Mouse (Mus musculus): ENCODE measurements at regions not wholly inside any gene's neighbourhood (a gene's known extent, or its start where the extent isn't known, plus 50 kb on each side); places are given as distances from the start of the nearest gene placed in this dataset.

GRCm38 (mm10) chr9:78917336-78917735, 302.0 kb downstream of the Cd109 start:
- WGBS, result 96% methylated on average over 1 of the region's 1 CpGs
- no peaks in the 10 kb centered on the region for H3K27me3 ChIP-seq (ENCODE audit: insufficient read depth, low read length)
- no peak overlapping the region for H3K27ac ChIP-seq (ENCODE audit: low read depth, low read length)
- H3K9me3 ChIP-seq (ENCODE audit: low read length), result no peaks in the 10 kb centered on the region
- no peak overlapping the region for H3K4me2 ChIP-seq (ENCODE audit: low read depth)
- H3K4me3 ChIP-seq (ENCODE audit: low read depth, low read length), result no peak overlapping the region
- H3K36me3 ChIP-seq (ENCODE audit: insufficient read depth), result no peaks in the 10 kb centered on the region
- DNase-seq (no peak), ATAC-seq (no peak)
- H3K4me1 ChIP-seq (ENCODE audit: insufficient read depth), result no peaks in the 10 kb centered on the region
- no peak overlapping the region for H3K9ac ChIP-seq
- TF ChIP-seq CTCF (IDR thresholded peaks at IDR 0.05; ENCODE audit: low read depth), result no peak

GRCm38 (mm10) chr9:78925977-78926593, 310.7 kb downstream of the Cd109 start:
- ATAC-seq, result no peak
- 72% methylated on average over 7 of the region's 7 CpGs for WGBS

GRCm38 (mm10) chr9:78941648-78942047, 326.3 kb downstream of the Cd109 start:
- no peak for DNase-seq
- H3K27me3 ChIP-seq (ENCODE audit: insufficient read depth, low read length), result no peaks in the 10 kb centered on the region
- H3K9me3 ChIP-seq (ENCODE audit: low read length), result no peaks in the 10 kb centered on the region
- H3K36me3 ChIP-seq (ENCODE audit: insufficient read depth), result no peaks in the 10 kb centered on the region
- no peak for TF ChIP-seq CTCF (IDR thresholded peaks at IDR 0.05; ENCODE audit: low read depth)
- no peak overlapping the region for H3K9ac ChIP-seq
- H3K4me3 ChIP-seq (ENCODE audit: low read depth, low read length), result no peak overlapping the region
- no peak for ATAC-seq
- H3K4me2 ChIP-seq (ENCODE audit: low read depth), result no peak overlapping the region
- no peak overlapping the region for H3K27ac ChIP-seq (ENCODE audit: low read depth, low read length)
- H3K4me1 ChIP-seq (ENCODE audit: insufficient read depth), result no peaks in the 10 kb centered on the region

More at GRCm38 (mm10) chr9:78925977-78926593, 310.7 kb downstream of the Cd109 start:
- H3K27me3 ChIP-seq (ENCODE audit: insufficient read depth, low read length), result no peaks in the 10 kb centered on the region
- no peaks in the 10 kb centered on the region for H3K36me3 ChIP-seq (ENCODE audit: insufficient read depth)
- no peak overlapping the region for H3K9ac ChIP-seq
- no peak overlapping the region for H3K4me3 ChIP-seq (ENCODE audit: low read depth, low read length)
- H3K9me3 ChIP-seq (ENCODE audit: low read length), result no peaks in the 10 kb centered on the region
- no peak overlapping the region for H3K4me2 ChIP-seq (ENCODE audit: low read depth)
- H3K27ac ChIP-seq (ENCODE audit: low read depth, low read length), result no peak overlapping the region
- H3K4me1 ChIP-seq (ENCODE audit: insufficient read depth), result no peaks in the 10 kb centered on the region
- DNase-seq, result no peak
- TF ChIP-seq CTCF (IDR thresholded peaks at IDR 0.05; ENCODE audit: low read depth), result no peak

GRCm38 (mm10) chr9:78964813-78965212, 349.5 kb downstream of the Cd109 start:
- H3K36me3 ChIP-seq (ENCODE audit: insufficient read depth), result no peaks in the 10 kb centered on the region
- ATAC-seq, result no peak
- DNase-seq, result no peak
- no peak overlapping the region for H3K9ac ChIP-seq
- no peak overlapping the region for H3K27ac ChIP-seq (ENCODE audit: low read depth, low read length)
- H3K4me2 ChIP-seq (ENCODE audit: low read depth), result no peak overlapping the region
- no peaks in the 10 kb centered on the region for H3K27me3 ChIP-seq (ENCODE audit: insufficient read depth, low read length)
- H3K9me3 ChIP-seq (ENCODE audit: low read length), result no peaks in the 10 kb centered on the region
- H3K4me3 ChIP-seq (ENCODE audit: low read depth, low read length), result no peak overlapping the region
- no peak for TF ChIP-seq CTCF (IDR thresholded peaks at IDR 0.05; ENCODE audit: low read depth)
- no peaks in the 10 kb centered on the region for H3K4me1 ChIP-seq (ENCODE audit: insufficient read depth)
- WGBS, result 7% methylated on average over 1 of the region's 1 CpGs

GRCm38 (mm10) chr9:78965226-78965950, 350.0 kb downstream of the Cd109 start:
- no peaks in the 10 kb centered on the region for H3K27me3 ChIP-seq (ENCODE audit: insufficient read depth, low read length)
- WGBS, result 63% methylated on average over 14 of the region's 14 CpGs
- DNase-seq (no peak), ATAC-seq (no peak)
- H3K4me1 ChIP-seq (ENCODE audit: insufficient read depth), result no peaks in the 10 kb centered on the region
- H3K4me3 ChIP-seq (ENCODE audit: low read depth, low read length), result no peak overlapping the region
- no peak overlapping the region for H3K4me2 ChIP-seq (ENCODE audit: low read depth)
- H3K27ac ChIP-seq (ENCODE audit: low read depth, low read length), result no peak overlapping the region
- TF ChIP-seq CTCF (IDR thresholded peaks at IDR 0.05; ENCODE audit: low read depth), result no peak
- H3K9ac ChIP-seq, result no peak overlapping the region
- no peaks in the 10 kb centered on the region for H3K36me3 ChIP-seq (ENCODE audit: insufficient read depth)
- H3K9me3 ChIP-seq (ENCODE audit: low read length), result no peaks in the 10 kb centered on the region

- ATAC-seq, result no peak
- 91% methylated on average over 3 of the region's 3 CpGs for WGBS
- Histone ChIP-seq H3K4me1 (ENCODE audit: insufficient read depth) (no peaks in the 10 kb centered on the region), H3K36me3 (ENCODE audit: insufficient read depth) (no peaks in the 10 kb centered on the region), H3K9ac (no peak overlapping the region), H3K4me2 (ENCODE audit: low read depth) (no peak overlapping the region), H3K4me3 (ENCODE audit: low read depth, low read length) (no peak overlapping the region), H3K27me3 (ENCODE audit: insufficient read depth, low read length) (no peaks in the 10 kb centered on the region), H3K9me3 (ENCODE audit: low read length) (no peaks in the 10 kb centered on the region), H3K27ac (ENCODE audit: low read depth, low read length) (no peak overlapping the region)
- no peak for DNase-seq
- no peak for TF ChIP-seq CTCF (IDR thresholded peaks at IDR 0.05; ENCODE audit: low read depth)
Observed at GRCm38 (mm10) chr9:78971731-78972130, 356.4 kb downstream of the Cd109 start.

- Histone ChIP-seq H3K27me3 (ENCODE audit: insufficient read depth, low read length) (no peaks in the 10 kb centered on the region), H3K9me3 (ENCODE audit: low read length) (no peaks in the 10 kb centered on the region), H3K4me3 (ENCODE audit: low read depth, low read length) (no peak overlapping the region), H3K4me2 (ENCODE audit: low read depth) (no peak overlapping the region), H3K4me1 (ENCODE audit: insufficient read depth) (no peaks in the 10 kb centered on the region), H3K9ac (no peak overlapping the region), H3K27ac (ENCODE audit: low read depth, low read length) (no peak overlapping the region), H3K36me3 (ENCODE audit: insufficient read depth) (no peaks in the 10 kb centered on the region)
- DNase-seq (peak; percentile 63), ATAC-seq (peak; percentile 78)
- 60% methylated on average over 2 of the region's 2 CpGs for WGBS
- TF ChIP-seq CTCF (IDR thresholded peaks at IDR 0.05; ENCODE audit: low read depth), result no peak
Observed at GRCm38 (mm10) chr9:78983734-78984133, 368.4 kb downstream of the Cd109 start.

Measured in forebrain, postnatal 0 days (tissue).